Mouse (Mus musculus) thymus, adult 18-20 months (tissue): Measurements from ENCODE around the gene Psg22.
"Not testable (repeated sequence)": the region's sequence is repeated elsewhere in the genome, so short reads cannot be mapped to it uniquely, and the experiment has no call there.

Source experiments
- DNase-seq, 2 experiments: peaks; one replicate each; pipeline ENCODE4 v3.0.0; 2022; ENCODE audit warnings: mixed read lengths in 2 of 2

The Psg22 gene

GRCm38 (mm10) chr7:18717790-18718189 lies at the start of gene Psg22:
TSS of gene Psg22 (plus strand) at chr7:18718090.
- no peak for DNase-seq

DNA sequence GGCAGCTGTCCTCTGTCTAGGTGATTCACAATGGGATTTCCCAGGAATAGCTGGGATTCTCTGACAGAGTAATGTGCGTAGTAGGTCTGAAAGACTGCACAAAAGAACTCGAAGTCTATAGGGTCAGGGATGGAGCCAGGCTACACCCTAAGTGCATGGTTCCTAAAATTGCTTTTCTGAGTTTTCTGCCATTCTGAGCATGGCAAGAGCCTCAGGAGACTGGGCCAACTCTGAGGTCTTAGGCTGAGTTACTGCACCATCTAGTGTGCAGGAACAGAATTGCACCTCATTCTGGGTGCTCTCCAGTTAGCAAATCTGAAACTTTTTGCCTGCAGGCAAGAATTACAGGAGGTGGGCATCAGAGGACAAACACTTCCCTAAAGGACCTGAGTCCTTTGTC lies 38.1 kb upstream of the Psg22 start:
- no peak for DNase-seq

GRCm38 (mm10) chr7:18685586-18685985 lies 32.3 kb upstream of the Psg22 start:
- DNase-seq = no peak

- no peak for DNase-seq
These were observed 31.8 kb upstream of the Psg22 start, which contains the start of gene Psg20 for GRCm38 (mm10) chr7:18686085-18686484. TSS of gene Psg20 (minus strand) at chr7:18686185.

DNA sequence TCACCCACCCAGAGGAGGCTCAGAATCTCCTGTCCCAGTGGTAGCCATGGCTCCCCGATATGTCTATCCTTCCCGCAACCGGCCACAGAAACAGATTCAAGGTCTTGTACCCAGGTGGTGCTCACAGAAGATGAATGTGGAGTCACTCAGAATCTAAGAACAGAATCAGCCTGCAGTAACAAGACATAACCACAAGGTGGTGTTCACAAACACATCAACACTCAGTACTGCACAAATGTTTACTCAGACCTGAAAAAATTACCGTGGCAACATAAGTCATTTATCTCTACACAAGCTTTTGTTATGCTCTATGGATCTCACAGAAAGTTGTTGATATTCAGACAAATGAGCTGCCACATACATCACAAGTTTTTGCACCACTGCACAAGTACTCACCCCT lies 7.6 kb upstream of the Psg22 start:
- DNase-seq = not testable (repeated sequence)

DNA sequence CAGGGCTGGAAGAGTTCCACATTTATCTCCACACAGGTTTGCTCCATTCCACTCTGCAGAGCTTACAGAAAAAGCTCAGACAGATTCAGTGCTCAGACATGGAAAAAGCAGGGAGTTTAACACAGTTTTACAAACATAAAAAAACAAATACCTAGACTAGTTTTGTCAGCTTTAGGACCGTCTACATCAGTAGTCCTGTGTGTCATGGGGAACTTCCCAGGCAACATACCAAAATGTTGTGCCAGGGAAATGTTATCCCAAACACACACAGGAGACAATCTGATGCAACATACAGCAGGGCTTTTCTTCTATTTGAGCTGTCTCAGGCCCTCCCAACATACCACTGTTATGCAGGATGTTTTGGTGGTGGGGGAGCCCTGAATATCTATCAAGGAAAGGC lies 7.0 kb upstream of the Psg22 start:
- DNase-seq = no peak

DNA sequence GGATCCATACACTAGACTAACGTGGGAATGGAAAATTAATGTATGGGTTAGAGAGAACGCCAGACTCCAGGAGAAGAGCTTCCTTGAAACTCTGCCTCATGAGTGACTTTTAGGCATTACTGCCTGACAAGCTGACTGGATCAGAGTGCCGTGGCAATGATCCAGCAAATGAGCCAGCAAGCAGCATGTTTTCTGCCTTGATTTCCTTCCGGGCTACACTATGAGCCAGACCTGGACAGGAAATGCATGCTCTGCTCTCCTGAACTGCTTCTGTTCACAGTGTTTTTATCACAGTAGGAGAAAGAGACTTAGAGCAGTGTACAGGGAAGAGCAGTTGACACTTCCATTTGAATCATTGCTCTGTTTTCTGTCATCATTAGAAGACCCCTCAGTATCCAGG lies 2.3 kb upstream of the Psg22 start:
- DNase-seq = no peak

DNA sequence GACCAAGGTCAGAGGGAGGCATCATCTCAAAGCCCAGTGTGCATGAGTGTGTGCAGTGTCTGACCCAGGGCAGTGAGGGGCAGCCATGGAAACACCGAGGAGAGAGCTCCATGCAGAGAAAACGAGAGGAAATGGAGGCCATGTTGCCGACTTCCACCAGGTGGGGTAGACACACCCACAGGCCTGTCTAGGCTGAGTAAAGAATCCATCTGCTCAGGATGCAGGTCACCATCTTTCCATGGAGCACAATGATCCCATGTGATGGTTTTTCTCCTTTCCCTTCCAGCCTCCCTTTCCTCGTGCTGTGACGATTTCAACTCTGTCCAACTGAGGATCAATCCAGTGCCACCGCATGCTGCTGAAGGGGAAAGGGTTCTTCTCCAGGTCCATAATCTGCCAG lies 6.1 kb downstream of the Psg22 start:
- no peak for DNase-seq

GRCm38 (mm10) chr7:18725931-18726330 lies 8.0 kb downstream of the Psg22 start:
- not testable (repeated sequence) for DNase-seq

- DNase-seq = no peak
These were observed 10.5 kb downstream of the Psg22 start for GRCm38 (mm10) chr7:18728391-18728790.

DNA sequence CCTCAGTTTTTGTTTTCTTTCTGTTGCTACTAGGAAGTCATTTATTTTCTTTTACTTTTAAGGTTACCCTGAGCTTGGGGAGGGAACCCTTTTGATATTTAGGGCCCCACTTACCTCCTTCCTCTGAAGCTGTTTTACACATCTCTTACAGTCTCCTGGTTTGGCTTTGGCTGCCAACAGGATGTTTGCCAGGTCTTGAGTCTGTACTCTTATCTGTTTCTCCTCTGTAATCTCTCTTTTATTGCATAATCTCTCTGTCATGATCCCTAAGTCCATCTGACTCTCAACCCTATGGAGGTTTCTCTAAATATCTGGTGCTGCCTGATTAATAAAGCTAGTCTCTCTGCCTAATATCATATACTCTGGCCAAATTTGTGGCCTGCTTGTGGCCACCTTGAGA lies 15.2 kb downstream of the Psg22 start:
- DNase-seq = no peak

- DNase-seq = no peak
These were observed 16.6 kb downstream of the Psg22 start for GRCm38 (mm10) chr7:18734451-18734850.

DNA sequence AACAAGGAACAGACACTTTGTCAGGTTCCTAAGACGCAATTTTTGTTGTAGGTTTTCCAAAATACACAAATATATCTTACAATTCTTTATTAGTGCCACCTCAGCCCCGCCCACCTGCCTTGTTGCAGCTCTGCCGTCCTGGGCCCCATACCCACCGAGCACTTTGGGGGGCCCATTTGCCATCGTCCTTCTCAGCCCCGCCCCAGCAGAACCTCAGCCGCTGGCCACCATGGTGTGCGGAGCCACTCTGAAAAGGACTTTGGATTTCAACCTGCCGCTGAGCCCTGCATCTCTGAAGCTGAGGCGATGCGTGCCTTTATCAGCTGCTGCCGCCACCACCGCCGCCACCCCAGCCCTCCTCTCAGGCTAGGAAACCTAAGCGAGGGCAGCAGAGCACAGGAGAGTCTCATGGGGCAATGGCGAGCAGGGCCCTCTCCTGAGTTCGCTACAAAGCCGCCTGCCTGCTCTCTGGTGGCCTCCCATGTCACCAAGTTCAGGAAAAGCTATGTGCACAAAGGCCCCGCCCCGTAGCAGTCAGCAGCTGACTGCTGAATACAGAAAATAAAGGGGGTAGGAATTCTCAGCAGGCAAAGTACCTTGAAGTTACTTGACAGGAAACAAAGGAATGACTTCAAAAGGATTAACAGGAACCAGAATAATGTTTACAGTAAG lies 28.4 kb downstream of the Psg22 start:
- no peak for DNase-seq

GRCm38 (mm10) chr7:18747420-18747819 lies 29.5 kb downstream of the Psg22 start:
- DNase-seq = not testable (repeated sequence)

- no peak for DNase-seq
These were observed 31.4 kb downstream of the Psg22 start for GRCm38 (mm10) chr7:18748994-18749895.

DNA sequence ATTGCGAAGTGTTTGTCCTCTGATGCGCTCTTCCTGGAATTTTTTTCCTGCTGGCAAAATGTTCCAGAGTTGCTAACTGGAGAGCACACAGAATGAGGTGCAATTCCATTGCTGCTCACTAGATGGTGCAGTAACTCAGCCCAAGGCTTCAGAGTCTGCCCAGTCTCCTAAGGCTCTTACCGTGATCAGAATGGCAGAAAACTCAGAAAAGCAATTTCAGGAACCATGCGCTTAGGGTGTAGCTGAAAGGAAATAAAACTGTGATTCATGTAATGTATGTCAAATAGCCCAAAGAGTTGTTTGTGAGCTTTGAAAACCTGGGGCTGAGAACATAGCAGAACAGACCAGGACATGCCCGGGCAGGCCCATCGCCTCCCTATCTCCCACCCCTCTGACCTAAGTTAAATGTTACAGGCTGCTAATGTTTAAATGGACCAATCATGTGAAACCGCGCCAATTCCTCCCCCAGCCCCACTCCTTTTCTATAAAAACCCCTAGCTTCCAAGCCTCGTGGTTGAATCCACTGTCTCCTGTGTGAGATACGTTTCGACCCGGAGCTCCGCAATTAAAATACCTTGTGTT lies 32.1 kb downstream of the Psg22 start:
- DNase-seq = not testable (repeated sequence)

GRCm38 (mm10) chr7:18760152-18760551 lies 42.3 kb downstream of the Psg22 start:
- DNase-seq = not testable (repeated sequence)

DNA sequence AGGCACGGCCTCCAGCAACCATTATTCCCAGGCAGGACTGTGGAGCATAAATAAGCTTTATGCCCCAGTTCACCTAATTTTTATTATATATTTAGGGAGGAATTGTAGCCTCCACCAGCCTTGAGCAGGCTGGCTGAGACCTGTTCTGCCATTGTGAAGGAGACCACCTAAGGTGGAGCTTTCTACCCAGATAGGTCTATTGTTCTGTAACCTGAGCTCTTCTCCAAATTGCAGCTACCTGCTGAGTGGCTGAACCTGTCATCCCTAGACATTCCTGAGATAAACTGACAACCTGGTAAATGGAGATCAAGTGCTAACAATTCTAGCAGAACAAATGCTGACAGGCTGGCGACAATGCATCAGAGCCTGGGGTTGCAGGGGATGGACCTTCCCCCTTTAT lies 45.0 kb downstream of the Psg22 start:
- DNase-seq = not testable (repeated sequence)
